In genomic region chr14:28283319-28284095, GRCm38 (mm10) we compare ENCODE assay signal across 12 mouse cellular contexts.
DNase-seq lines count a peak whose midpoint lies in the region; ATAC-seq and TF ChIP-seq lines count a peak whose summit lies in the region.
"Had no signal": no experiment of that assay in that cellular context is flagged by ENCODE, and none has a peak within 500 bp of the region (broad histone marks: within the 10 kb centered on the region; RNA-seq: fewer than 3 reads in every experiment).

No protein-coding gene starts in this region.

- DNase-seq in gastrocnemius, postnatal 14 days = peak; percentile 25
- no peak for DNase-seq in gastrocnemius, postnatal 4 days (ENCODE audit: low spot score in 2 of 2)
- DNase-seq in liver, postnatal 0 days = peak; percentile 18
- no peak for DNase-seq in liver
- DNase-seq in adrenal gland, postnatal 25 days = peak; percentile 34
- DNase-seq in lung, postnatal 10 days = peak; percentile 47
- no peak for DNase-seq in left cerebral cortex, postnatal 10 days (ENCODE audit: extremely low spot score in 1 of 2, low spot score in 2 of 2)
- DNase-seq: cerebellum, adult 2 months; right cerebral cortex, adult 18-20 months had no signal

- no peaks in the 10 kb centered on the region for H3K27me3 ChIP-seq in liver, postnatal 0 days (ENCODE audit: insufficient read depth, low read length)
- H3K27me3 ChIP-seq: liver, embryonic 15.5 days had no signal

- no peak overlapping the region for H3K27ac ChIP-seq in liver, postnatal 0 days (ENCODE audit: low read depth)
- H3K27ac ChIP-seq: liver, embryonic 15.5 days had no signal

- no peak for TF ChIP-seq EP300 in liver, postnatal 0 days (IDR thresholded peaks at IDR 0.05; ENCODE audit: low read depth)

- H3K4me3 ChIP-seq in liver, postnatal 0 days (ENCODE audit: low read depth, low read length) = no peak overlapping the region
- H3K4me3 ChIP-seq: liver, embryonic 15.5 days had no signal

- H3K4me1 ChIP-seq in liver, postnatal 0 days (ENCODE audit: insufficient read depth) = no peaks in the 10 kb centered on the region; the same call in 1 of the 2 replicates
- H3K4me1 ChIP-seq: liver, embryonic 15.5 days had no signal

- peak; percentile 73; the same call in 1 of the 2 replicates for ATAC-seq in liver, postnatal 0 days
- ATAC-seq in activated CD4-positive, CD25-positive, alpha-beta regulatory T cell, adult 4 months = no peak
- ATAC-seq: midbrain, embryonic 16.5 days had no signal

- TF ChIP-seq CTCF in liver, postnatal 0 days (IDR thresholded peaks at IDR 0.05; ENCODE audit: low read depth) = peak; percentile 38

- H3K36me3 ChIP-seq in liver, postnatal 0 days (replicated peaks; ENCODE audit: insufficient read depth, low read length) = no peaks in the 10 kb centered on the region
- H3K36me3 ChIP-seq: liver, embryonic 15.5 days had no signal

- no peak overlapping the region for H3K4me2 ChIP-seq in liver, postnatal 0 days (ENCODE audit: low read depth, low read length)
- H3K4me2 ChIP-seq: liver, embryonic 15.5 days had no signal

- intact Hi-C loops in gastrocnemius, postnatal 14 days (cut with DNase I; ENCODE audit: low total_unique reads) = no loop called here
- intact Hi-C loops in left cerebral cortex, postnatal 10 days (cut with DNase I) = loop anchor here (10.0 kb wide), 1 partner anchor 231 kb away; no protein-coding TSS in a partner anchor

- WGBS in liver, postnatal 0 days (ENCODE audit: insufficient replicate concordance) = 71% methylated on average over 1 of the region's 1 CpGs

- H3K9me3 ChIP-seq in liver, postnatal 0 days (ENCODE audit: low read length) = no peaks in the 10 kb centered on the region
- H3K9me3 ChIP-seq: liver, embryonic 15.5 days had no signal

- H3K9ac ChIP-seq in liver, postnatal 0 days (replicated peaks) = no peak overlapping the region
- H3K9ac ChIP-seq: liver, embryonic 15.5 days had no signal

Comparison
In these comparisons a context has a peak if more than half of its experiments do, and no peak if none do; other contexts are left out.
1. DNase-seq: peak in gastrocnemius, postnatal 14 days (single experiment), liver, postnatal 0 days (single experiment), adrenal gland, postnatal 25 days (single experiment) and lung, postnatal 10 days (single experiment); none in gastrocnemius, postnatal 4 days (0 of 2), liver (single experiment) and left cerebral cortex, postnatal 10 days (0 of 2).